Mouse (Mus musculus): Measurements from ENCODE around the gene Kcne1. TPM values are rescaled to one million over a fixed set of nuclear protein-coding genes. Genes with fewer than 3 reads are reported as not detected.
A peak's percentile ranks its signal among the peaks of the same experiment; 100 is the strongest.

Gene Kcne1
- polyA plus RNA-seq, 1 experiment from 2014 or later, result 0.09 TPM

DNA sequence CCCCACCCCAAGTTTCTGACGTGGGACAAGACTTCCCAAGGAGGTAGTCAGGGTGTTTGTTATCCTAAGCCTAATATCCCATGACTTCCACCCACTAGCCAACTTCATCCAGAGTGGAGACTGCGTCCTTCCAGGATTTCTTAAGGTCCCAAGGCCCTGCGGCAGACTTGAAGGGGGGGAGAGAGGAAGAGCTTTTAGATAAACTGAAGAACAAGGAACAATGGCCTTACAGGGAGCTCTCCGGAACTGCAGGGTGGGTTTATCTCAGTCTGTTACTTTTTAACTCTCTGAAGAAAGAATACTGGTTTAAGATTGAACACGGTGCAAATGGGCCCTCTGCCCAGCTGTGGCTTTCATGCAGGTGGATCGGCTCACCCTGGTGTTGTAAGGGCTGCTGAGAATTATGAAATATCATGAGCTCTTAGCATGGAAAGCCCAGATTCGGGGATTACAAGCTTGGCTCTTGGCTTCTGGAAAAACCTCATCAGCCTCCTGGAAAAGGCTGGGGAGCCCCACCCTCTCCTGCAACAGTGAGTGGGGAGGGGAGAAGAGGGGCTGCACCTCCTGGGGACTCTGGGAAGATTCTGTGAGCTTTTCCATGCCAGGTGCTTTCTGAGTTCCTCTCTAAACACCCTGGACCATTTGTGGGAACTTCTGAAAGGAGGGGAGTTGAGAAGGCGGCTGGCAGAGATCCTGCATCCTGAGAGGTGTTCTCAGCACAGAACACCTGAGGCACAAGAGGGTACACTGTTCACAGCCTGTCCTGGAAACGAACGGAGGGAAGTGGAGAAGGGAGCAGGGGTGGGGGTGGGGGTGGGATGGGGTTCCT, 38.7 kb upstream of the Kcne1 start:
- no peaks in the 10 kb centered on the region for H3K27me3 ChIP-seq (ENCODE audit: control insufficient read depth, insufficient read depth, low read length)
- DNase-seq (ENCODE audit: low spot score), result no peak
- ATAC-seq (ENCODE audit: insufficient number of reproducible peaks, low FRiP score, low TSS enrichment, low read depth), result no peak
- no peaks in the 10 kb centered on the region for H3K9me3 ChIP-seq (ENCODE audit: control insufficient read depth, low read length)
- WGBS, result 77% methylated on average over 10 of the region's 10 CpGs
- H3K4me1 ChIP-seq (ENCODE audit: control insufficient read depth, insufficient read depth, low read length), result peaks cover 22% of the 10 kb centered on the region; the same call in 1 of the 2 replicates
- H3K4me2 ChIP-seq (ENCODE audit: low read depth, severe bottlenecking), result no peak overlapping the region
- no peak overlapping the region for H3K4me3 ChIP-seq (ENCODE audit: low read depth, low read length)
- peaks cover 6% of the 10 kb centered on the region; the same call in 1 of the 2 replicates for H3K36me3 ChIP-seq (ENCODE audit: control insufficient read depth, insufficient read depth, low read length)
- no peak overlapping the region for H3K9ac ChIP-seq (ENCODE audit: low read length)
- H3K27ac ChIP-seq (replicated peaks; ENCODE audit: low read depth, low read length), result no peak overlapping the region

DNA sequence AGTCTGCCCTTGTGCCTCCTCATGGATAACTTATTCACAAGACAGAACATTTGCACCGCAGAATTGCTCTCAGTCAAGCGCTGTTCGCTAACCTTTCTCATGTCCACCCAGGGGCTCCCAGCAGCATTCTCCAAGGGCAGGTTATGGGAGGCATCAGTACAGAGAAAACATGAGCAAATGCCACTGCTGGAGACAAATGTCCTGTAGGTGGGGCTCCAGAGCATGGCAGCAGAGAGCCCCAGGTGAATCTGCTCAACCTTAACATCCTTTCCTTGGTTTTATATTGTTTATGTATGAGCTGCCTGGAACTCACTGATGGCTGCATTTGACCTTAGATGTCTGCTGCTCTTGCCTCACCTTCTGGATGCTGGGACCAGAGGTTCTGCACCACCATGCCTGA, 34.5 kb upstream of the Kcne1 start:
- H3K36me3 ChIP-seq (ENCODE audit: control insufficient read depth, insufficient read depth, low read length), result peaks cover 6% of the 10 kb centered on the region; the same call in 1 of the 2 replicates
- ATAC-seq (ENCODE audit: insufficient number of reproducible peaks, low FRiP score, low TSS enrichment, low read depth), result no peak
- no peak overlapping the region for H3K4me2 ChIP-seq (ENCODE audit: low read depth, severe bottlenecking)
- H3K9ac ChIP-seq (ENCODE audit: low read length), result no peak overlapping the region
- no peaks in the 10 kb centered on the region for H3K27me3 ChIP-seq (ENCODE audit: control insufficient read depth, insufficient read depth, low read length)
- H3K9me3 ChIP-seq (ENCODE audit: control insufficient read depth, low read length), result no peaks in the 10 kb centered on the region
- 92% methylated on average over 3 of the region's 3 CpGs for WGBS
- H3K27ac ChIP-seq (replicated peaks; ENCODE audit: low read depth, low read length), result no peak overlapping the region
- H3K4me1 ChIP-seq (ENCODE audit: control insufficient read depth, insufficient read depth, low read length), result 0 out of 2 replicates have a peak, but pooled peaks cover 2% of the 10 kb centered on the region
- H3K4me3 ChIP-seq (ENCODE audit: low read depth, low read length), result no peak overlapping the region
- no peak for DNase-seq (ENCODE audit: low spot score)

DNA sequence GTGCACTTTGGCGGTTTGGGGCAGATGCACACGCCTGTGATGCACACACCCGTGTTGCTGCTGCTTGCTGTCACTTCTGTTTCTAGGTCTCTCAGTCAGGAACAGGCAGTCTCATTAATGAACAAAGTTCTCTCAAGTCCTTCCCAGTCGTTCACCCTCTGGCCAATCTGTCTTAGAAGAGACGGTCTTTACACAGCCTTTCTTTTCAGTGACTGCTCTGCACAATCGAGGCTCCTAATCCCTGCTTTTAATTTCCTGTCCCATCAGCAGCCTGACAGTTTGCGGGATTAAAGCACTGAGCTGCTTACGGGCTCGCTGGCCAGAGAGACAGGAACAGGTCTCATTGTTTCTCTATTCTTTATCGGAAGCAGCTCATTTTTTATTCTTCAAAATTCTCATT, 28.4 kb upstream of the Kcne1 start:
- H3K9me3 ChIP-seq (ENCODE audit: control insufficient read depth, low read length), result no peaks in the 10 kb centered on the region

DNA sequence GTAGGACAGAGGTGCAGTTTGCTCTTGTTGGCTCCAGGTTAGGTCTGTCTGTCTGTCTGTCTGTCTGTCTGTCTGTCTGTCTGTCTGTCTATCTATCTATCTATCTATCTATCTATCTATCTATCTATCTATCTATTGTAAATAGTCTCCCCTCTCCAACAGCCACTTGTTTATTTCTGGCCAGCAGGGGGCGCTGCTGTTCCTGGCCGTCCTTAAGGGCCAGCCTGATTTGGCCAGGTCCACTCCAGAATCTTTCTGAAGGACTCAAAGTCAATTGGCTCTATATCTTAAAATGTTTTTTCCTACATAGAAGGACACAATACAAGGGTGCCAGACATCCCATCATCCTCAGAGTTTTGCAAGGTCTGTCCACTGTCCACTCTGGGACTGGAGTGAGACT, 25.8 kb upstream of the Kcne1 start:
- WGBS, result 5% methylated on average over 2 of the region's 2 CpGs
- Histone ChIP-seq H3K36me3 (ENCODE audit: control insufficient read depth, insufficient read depth, low read length) (no peaks in the 10 kb centered on the region), H3K9ac (ENCODE audit: low read length) (no peak overlapping the region), H3K9me3 (ENCODE audit: control insufficient read depth, low read length) (no peaks in the 10 kb centered on the region), H3K4me3 (ENCODE audit: low read depth, low read length) (no peak overlapping the region), H3K27me3 (ENCODE audit: control insufficient read depth, insufficient read depth, low read length) (no peaks in the 10 kb centered on the region), H3K4me1 (ENCODE audit: control insufficient read depth, insufficient read depth, low read length) (no peaks in the 10 kb centered on the region), H3K4me2 (ENCODE audit: low read depth, severe bottlenecking) (no peak overlapping the region), H3K27ac (replicated peaks; ENCODE audit: low read depth, low read length) (no peak overlapping the region)
- ATAC-seq (ENCODE audit: insufficient number of reproducible peaks, low FRiP score, low TSS enrichment, low read depth), result no peak
- DNase-seq (ENCODE audit: low spot score), result peak; percentile 79

More for the DNA sequence above, 28.4 kb upstream of the Kcne1 start:
- Histone ChIP-seq H3K27me3 (ENCODE audit: control insufficient read depth, insufficient read depth, low read length) (no peaks in the 10 kb centered on the region), H3K4me2 (ENCODE audit: low read depth, severe bottlenecking) (no peak overlapping the region), H3K27ac (replicated peaks; ENCODE audit: low read depth, low read length) (no peak overlapping the region), H3K4me3 (ENCODE audit: low read depth, low read length) (no peak overlapping the region), H3K4me1 (ENCODE audit: control insufficient read depth, insufficient read depth, low read length) (no peaks in the 10 kb centered on the region), H3K36me3 (ENCODE audit: control insufficient read depth, insufficient read depth, low read length) (no peaks in the 10 kb centered on the region), H3K9ac (ENCODE audit: low read length) (no peak overlapping the region)
- ATAC-seq (ENCODE audit: insufficient number of reproducible peaks, low FRiP score, low TSS enrichment, low read depth) (no peak), DNase-seq (ENCODE audit: low spot score) (no peak)
- WGBS, result 66% methylated on average over 10 of the region's 10 CpGs

DNA sequence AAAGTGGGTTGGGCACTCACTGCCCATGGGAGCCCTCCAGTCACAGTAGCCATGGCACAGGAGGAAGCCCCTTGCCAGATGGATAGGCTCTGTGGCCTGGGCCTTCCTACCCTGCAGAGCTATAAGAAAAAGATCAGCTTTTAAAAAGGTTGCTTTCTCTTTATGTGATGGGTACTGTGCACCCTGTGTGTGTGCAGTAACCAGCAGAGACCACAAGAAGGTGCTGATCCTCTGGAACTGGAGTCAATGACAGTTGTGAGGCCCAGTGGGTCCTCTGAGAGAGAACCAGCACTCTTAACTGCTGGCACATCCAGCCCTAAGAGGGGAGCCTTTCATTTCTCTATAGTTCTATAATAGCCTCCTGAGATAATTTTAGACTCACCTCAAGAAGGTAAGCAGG, 24.1 kb upstream of the Kcne1 start:
- Histone ChIP-seq H3K9ac (ENCODE audit: low read length) (no peak overlapping the region), H3K9me3 (ENCODE audit: control insufficient read depth, low read length) (no peaks in the 10 kb centered on the region), H3K36me3 (ENCODE audit: control insufficient read depth, insufficient read depth, low read length) (no peaks in the 10 kb centered on the region), H3K27ac (replicated peaks; ENCODE audit: low read depth, low read length) (no peak overlapping the region), H3K4me2 (ENCODE audit: low read depth, severe bottlenecking) (no peak overlapping the region), H3K27me3 (ENCODE audit: control insufficient read depth, insufficient read depth, low read length) (no peaks in the 10 kb centered on the region), H3K4me3 (ENCODE audit: low read depth, low read length) (no peak overlapping the region), H3K4me1 (ENCODE audit: control insufficient read depth, insufficient read depth, low read length) (no peaks in the 10 kb centered on the region)
- DNase-seq (ENCODE audit: low spot score) (no peak), ATAC-seq (ENCODE audit: insufficient number of reproducible peaks, low FRiP score, low TSS enrichment, low read depth) (no peak)

DNA sequence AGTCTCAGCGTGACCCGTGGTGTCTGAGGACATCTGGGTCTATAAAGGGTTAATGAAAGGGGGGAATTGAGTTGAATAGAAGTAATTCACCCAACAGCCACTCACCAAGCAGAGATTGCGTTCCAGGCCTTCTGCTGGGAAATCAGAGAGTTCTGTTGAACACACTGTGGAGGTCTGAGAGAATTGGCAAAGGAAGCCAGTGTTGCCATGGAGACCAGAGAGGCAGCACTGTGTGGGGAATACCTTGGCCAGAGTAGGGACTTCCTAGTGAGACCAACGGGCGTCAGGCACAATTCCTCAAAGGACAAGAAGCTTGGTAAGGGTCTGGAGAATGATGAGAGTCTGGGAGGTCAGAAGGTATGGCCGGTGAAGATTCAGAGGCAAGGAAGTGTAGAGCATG, 23.2 kb upstream of the Kcne1 start:
- H3K9me3 ChIP-seq (ENCODE audit: control insufficient read depth, low read length), result no peaks in the 10 kb centered on the region
- DNase-seq (ENCODE audit: low spot score) (no peak), ATAC-seq (ENCODE audit: insufficient number of reproducible peaks, low FRiP score, low TSS enrichment, low read depth) (no peak)
- H3K4me3 ChIP-seq (ENCODE audit: low read depth, low read length), result no peak overlapping the region
- H3K27ac ChIP-seq (replicated peaks; ENCODE audit: low read depth, low read length), result no peak overlapping the region
- H3K27me3 ChIP-seq (ENCODE audit: control insufficient read depth, insufficient read depth, low read length), result no peaks in the 10 kb centered on the region
- H3K4me2 ChIP-seq (ENCODE audit: low read depth, severe bottlenecking), result no peak overlapping the region
- no peak overlapping the region for H3K9ac ChIP-seq (ENCODE audit: low read length)
- no peaks in the 10 kb centered on the region for H3K4me1 ChIP-seq (ENCODE audit: control insufficient read depth, insufficient read depth, low read length)
- H3K36me3 ChIP-seq (ENCODE audit: control insufficient read depth, insufficient read depth, low read length), result no peaks in the 10 kb centered on the region
- WGBS, result 72% methylated on average over 6 of the region's 6 CpGs

DNA sequence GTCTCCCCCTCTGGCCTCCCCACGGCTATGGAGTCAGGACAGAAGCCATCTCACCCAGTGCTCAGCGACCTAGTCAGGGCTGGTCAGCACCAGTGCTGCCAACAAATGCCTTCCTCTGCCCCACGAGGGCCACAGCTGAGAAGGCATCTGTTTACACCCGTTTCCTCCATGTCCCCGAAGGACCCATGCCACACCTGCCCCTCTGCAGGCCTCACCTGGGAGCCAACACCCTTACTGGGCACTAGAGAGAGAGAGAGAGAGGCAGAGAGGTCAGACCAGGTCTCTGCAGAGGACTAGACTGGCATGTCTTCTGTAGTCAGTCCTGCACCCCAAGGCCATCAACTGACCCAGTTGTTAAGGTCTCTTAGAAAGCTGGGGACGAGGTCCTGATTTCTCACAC, 21.8 kb upstream of the Kcne1 start:
- DNase-seq (ENCODE audit: low spot score) (no peak), ATAC-seq (ENCODE audit: insufficient number of reproducible peaks, low FRiP score, low TSS enrichment, low read depth) (no peak)
- Histone ChIP-seq H3K4me2 (ENCODE audit: low read depth, severe bottlenecking) (no peak overlapping the region), H3K4me1 (ENCODE audit: control insufficient read depth, insufficient read depth, low read length) (no peaks in the 10 kb centered on the region), H3K9ac (ENCODE audit: low read length) (no peak overlapping the region), H3K27ac (replicated peaks; ENCODE audit: low read depth, low read length) (no peak overlapping the region), H3K9me3 (ENCODE audit: control insufficient read depth, low read length) (no peaks in the 10 kb centered on the region), H3K4me3 (ENCODE audit: low read depth, low read length) (no peak overlapping the region), H3K27me3 (ENCODE audit: control insufficient read depth, insufficient read depth, low read length) (no peaks in the 10 kb centered on the region), H3K36me3 (ENCODE audit: control insufficient read depth, insufficient read depth, low read length) (no peaks in the 10 kb centered on the region)
- 64% methylated on average over 6 of the region's 6 CpGs for WGBS

DNA sequence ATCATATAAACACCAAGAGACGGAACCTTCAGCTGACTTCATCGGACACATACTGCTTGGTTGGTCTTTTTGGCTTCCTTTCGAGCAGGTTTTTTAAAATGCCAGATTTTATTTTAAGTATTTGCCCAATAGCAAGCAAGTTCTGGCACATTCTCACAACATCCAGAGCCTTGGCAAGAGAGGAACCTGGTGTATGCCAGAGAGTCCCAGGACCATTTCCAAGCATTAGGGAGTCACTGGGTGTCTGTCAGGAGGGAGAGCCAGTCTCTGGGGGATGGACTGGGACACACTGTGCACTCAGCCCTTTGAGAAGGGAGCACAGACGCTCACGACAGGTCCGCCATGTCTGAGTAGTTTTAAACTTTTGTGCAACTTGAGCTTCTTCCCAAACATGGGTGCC, 17.7 kb upstream of the Kcne1 start:
- H3K27ac ChIP-seq (replicated peaks; ENCODE audit: low read depth, low read length), result no peak overlapping the region
- H3K4me1 ChIP-seq (ENCODE audit: control insufficient read depth, insufficient read depth, low read length), result no peaks in the 10 kb centered on the region
- H3K4me3 ChIP-seq (ENCODE audit: low read depth, low read length), result no peak overlapping the region
- DNase-seq (ENCODE audit: low spot score), result no peak
- H3K36me3 ChIP-seq (ENCODE audit: control insufficient read depth, insufficient read depth, low read length), result no peaks in the 10 kb centered on the region
- no peak overlapping the region for H3K9ac ChIP-seq (ENCODE audit: low read length)
- H3K4me2 ChIP-seq (ENCODE audit: low read depth, severe bottlenecking), result no peak overlapping the region
- H3K9me3 ChIP-seq (ENCODE audit: control insufficient read depth, low read length), result no peaks in the 10 kb centered on the region
- no peaks in the 10 kb centered on the region for H3K27me3 ChIP-seq (ENCODE audit: control insufficient read depth, insufficient read depth, low read length)
- ATAC-seq (ENCODE audit: insufficient number of reproducible peaks, low FRiP score, low TSS enrichment, low read depth), result no peak
- WGBS, result 93% methylated on average over 6 of the region's 6 CpGs

DNA sequence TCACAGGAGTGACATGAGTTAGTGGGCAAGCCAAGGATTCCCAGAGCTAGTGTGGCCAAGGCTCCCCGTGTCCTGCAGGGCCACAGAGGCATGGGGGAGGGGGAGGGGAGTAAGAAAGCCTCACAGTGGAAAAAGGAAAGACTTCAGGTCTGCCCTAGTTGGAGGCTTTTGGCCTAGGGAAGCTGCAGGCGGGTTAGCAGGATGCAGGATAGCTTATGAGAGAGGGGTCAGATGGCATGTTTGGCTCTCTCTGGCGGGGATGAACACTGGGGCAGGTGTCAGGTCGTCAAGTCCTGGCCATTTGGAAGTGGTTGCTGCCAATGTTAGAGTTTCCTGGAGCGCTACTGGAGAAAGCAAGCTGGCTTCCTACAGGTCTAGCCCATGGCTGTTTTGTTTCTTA, 12.4 kb upstream of the Kcne1 start:
- Histone ChIP-seq H3K4me2 (ENCODE audit: low read depth, severe bottlenecking) (no peak overlapping the region), H3K27me3 (ENCODE audit: control insufficient read depth, insufficient read depth, low read length) (no peaks in the 10 kb centered on the region), H3K9ac (ENCODE audit: low read length) (no peak overlapping the region), H3K36me3 (ENCODE audit: control insufficient read depth, insufficient read depth, low read length) (no peaks in the 10 kb centered on the region), H3K4me1 (ENCODE audit: control insufficient read depth, insufficient read depth, low read length) (no peaks in the 10 kb centered on the region), H3K9me3 (ENCODE audit: control insufficient read depth, low read length) (no peaks in the 10 kb centered on the region), H3K4me3 (ENCODE audit: low read depth, low read length) (no peak overlapping the region), H3K27ac (replicated peaks; ENCODE audit: low read depth, low read length) (no peak overlapping the region)
- ATAC-seq (ENCODE audit: insufficient number of reproducible peaks, low FRiP score, low TSS enrichment, low read depth) (no peak), DNase-seq (ENCODE audit: low spot score) (no peak)
- 44% methylated on average over 5 of the region's 5 CpGs for WGBS
